Mouse (Mus musculus) lung, postnatal 36 days (tissue): ENCODE measurements at regions not wholly inside any gene's neighbourhood (a gene's known extent, or its start where the extent isn't known, plus 50 kb on each side); places are given as distances from the start of the nearest gene placed in this dataset.

Experiments used
- DNase-seq: peaks from one replicate; pipeline ENCODE4 v3.0.0; 2022; ENCODE audit warnings: mixed read lengths

- DNase-seq: no peak
Measured at GRCm38 (mm10) chrX:163302697-163303096, 246.8 kb downstream of the Grpr start.

- peak; percentile 1 for DNase-seq
Measured at GRCm38 (mm10) chrX:163301045-163301444, 248.4 kb downstream of the Grpr start.

GRCm38 (mm10) chrX:163296956-163297628 is 252.4 kb downstream of the Grpr start:
- DNase-seq: no peak

- DNase-seq: no peak
Measured at GRCm38 (mm10) chrX:163261248-163261647, 288.2 kb downstream of the Grpr start.

GRCm38 (mm10) chrX:163253048-163253447 is 288.6 kb upstream of the S100g start:
- DNase-seq: no peak

- no peak for DNase-seq
Measured at GRCm38 (mm10) chrX:163205260-163205659, 240.9 kb upstream of the S100g start.

- no peak for DNase-seq
Measured at GRCm38 (mm10) chrX:163203446-163203845, 239.0 kb upstream of the S100g start.

- peak; percentile 2 for DNase-seq
Measured at GRCm38 (mm10) chrX:163181588-163181987, 217.2 kb upstream of the S100g start.

- DNase-seq: peak; percentile 35
Measured at GRCm38 (mm10) chrX:163164810-163165209, 200.4 kb upstream of the S100g start.

- no peak for DNase-seq
Measured at GRCm38 (mm10) chrX:163155251-163155650, 190.9 kb upstream of the S100g start.

GRCm38 (mm10) chrX:163151970-163152369 is 187.6 kb upstream of the S100g start:
- no peak for DNase-seq

- DNase-seq: peak; percentile 14
Measured at GRCm38 (mm10) chrX:163144475-163144874, 180.1 kb upstream of the S100g start.

- peak; percentile 51 for DNase-seq
Measured at GRCm38 (mm10) chrX:163139475-163139874, 175.1 kb upstream of the S100g start.

GRCm38 (mm10) chrX:163128626-163129025 is 164.2 kb upstream of the S100g start:
- no peak for DNase-seq

GRCm38 (mm10) chrX:163117681-163118393 is 153.4 kb upstream of the S100g start:
- no peak for DNase-seq

GRCm38 (mm10) chrX:163117237-163117636 is 152.8 kb upstream of the S100g start:
- DNase-seq: no peak

- peak; percentile 3 for DNase-seq
Measured at GRCm38 (mm10) chrX:163095026-163095765, 130.8 kb upstream of the S100g start.
